Mouse (Mus musculus) heart, embryonic 10.5 days (tissue): ENCODE results near the gene Arl15. TPM values are rescaled to one million over a fixed set of nuclear protein-coding genes. Genes with fewer than 3 reads are reported as not detected.
A peak's percentile ranks its signal among the peaks of the same experiment; 100 is the strongest.

ENCODE experiments used
- DNase-seq: peaks from one replicate; pipeline ENCODE4 v3.0.0-alpha.2; 2017; ENCODE audit warnings: low spot score
- H3K27ac ChIP-seq: fragments of 300-500 bp; sonication (generic); 2 replicates; pipeline ENCODE4 v1.5.1; 2016; ENCODE audit warnings: mild to moderate bottlenecking
- H3K27me3 ChIP-seq: fragments of 300-500 bp; sonication (generic); 2 replicates; pipeline ENCODE4 v1.6.1; 2016; ENCODE audit warnings: mild to moderate bottlenecking; ENCODE audit not compliant: poor library complexity, insufficient read depth, severe bottlenecking
- H3K36me3 ChIP-seq: fragments of 300-500 bp; sonication (generic); 2 replicates; pipeline ENCODE4 v1.6.1; 2016; ENCODE audit warnings: mild to moderate bottlenecking, moderate library complexity
- H3K4me1 ChIP-seq: fragments of 300-500 bp; sonication (generic); 2 replicates; pipeline ENCODE4 v1.6.1; 2016; ENCODE audit warnings: mild to moderate bottlenecking
- H3K4me3 ChIP-seq: fragments of 300-500 bp; sonication (generic); 2 replicates; pipeline ENCODE4 v1.5.1; 2016; ENCODE audit warnings: mild to moderate bottlenecking, moderate library complexity
- H3K9me3 ChIP-seq: fragments of 300-500 bp; sonication (generic); 2 replicates; pipeline ENCODE4 v1.6.1; 2016; ENCODE audit warnings: mild to moderate bottlenecking, moderate library complexity
- WGBS: fragments of 180-500 bp; shearing (Covaris S2); methylation state at CpG from one replicate; pipeline ENCODE4 v1.1.7; 2016; 5-methylcytosine and 5-hydroxymethylcytosine counted together
- polyA plus RNA-seq: library from polyadenylated mRNA; unstranded; fragments of >200 nt; fragmentation: Nextera tagmentation; extraction: Ambion mirVana; gene quantifications from 2 replicates; pipeline ENCODE4 v1.2.1, GENCODE M21; 2016

Arl15 gene
- polyA plus RNA-seq, 1 experiment from 2014 or later: 8.9 TPM

GRCm38 (mm10) chr13:113974866-113975265, 180.6 kb downstream of the Arl15 start:
- Histone ChIP-seq H3K4me3 (no peak overlapping the region), H3K27ac (no peak overlapping the region), H3K9me3 (no peaks in the 10 kb centered on the region), H3K36me3 (no peaks in the 10 kb centered on the region), H3K4me1 (peaks cover 3% of the 10 kb centered on the region), H3K27me3 (no peaks in the 10 kb centered on the region)
- no peak for DNase-seq
- WGBS: 89% methylated on average over 1 of the region's 1 CpGs

GRCm38 (mm10) chr13:113975722-113976121, 181.4 kb downstream of the Arl15 start:
- no peaks in the 10 kb centered on the region for H3K27me3 ChIP-seq
- no peaks in the 10 kb centered on the region for H3K36me3 ChIP-seq
- 73% methylated on average over 6 of the region's 6 CpGs for WGBS
- no peak overlapping the region for H3K4me3 ChIP-seq
- H3K9me3 ChIP-seq: no peaks in the 10 kb centered on the region
- no peak overlapping the region for H3K27ac ChIP-seq
- no peak for DNase-seq
- H3K4me1 ChIP-seq: peaks cover 5% of the 10 kb centered on the region

GRCm38 (mm10) chr13:113976936-113977335, 182.6 kb downstream of the Arl15 start:
- no peaks in the 10 kb centered on the region for H3K27me3 ChIP-seq
- H3K27ac ChIP-seq: no peak overlapping the region
- no peaks in the 10 kb centered on the region for H3K9me3 ChIP-seq
- peaks cover 12% of the 10 kb centered on the region for H3K4me1 ChIP-seq
- 95% methylated on average over 4 of the region's 4 CpGs for WGBS
- no peak overlapping the region for H3K4me3 ChIP-seq
- DNase-seq: no peak
- H3K36me3 ChIP-seq: no peaks in the 10 kb centered on the region

- H3K27me3 ChIP-seq: no peaks in the 10 kb centered on the region
- H3K27ac ChIP-seq: no peak overlapping the region
- WGBS: 56% methylated on average over 15 of the region's 15 CpGs
- H3K36me3 ChIP-seq: no peaks in the 10 kb centered on the region
- H3K4me3 ChIP-seq: no peak overlapping the region
- no peak for DNase-seq
- no peaks in the 10 kb centered on the region for H3K9me3 ChIP-seq
- peaks cover 10% of the 10 kb centered on the region; the same call in 1 of the 2 replicates for H3K4me1 ChIP-seq
Observed at GRCm38 (mm10) chr13:113980739-113981460, 186.6 kb downstream of the Arl15 start.

GRCm38 (mm10) chr13:113981461-113982000, 187.2 kb downstream of the Arl15 start:
- WGBS: 66% methylated on average over 9 of the region's 9 CpGs
- H3K36me3 ChIP-seq: no peaks in the 10 kb centered on the region
- H3K4me3 ChIP-seq: no peak overlapping the region
- H3K27ac ChIP-seq: no peak overlapping the region; the same call in 1 of the 2 replicates
- no peaks in the 10 kb centered on the region for H3K9me3 ChIP-seq
- DNase-seq: no peak
- no peaks in the 10 kb centered on the region for H3K27me3 ChIP-seq
- peaks cover 10% of the 10 kb centered on the region; the same call in 1 of the 2 replicates for H3K4me1 ChIP-seq

- H3K4me3 ChIP-seq: no peak overlapping the region
- no peak for DNase-seq
- WGBS: 44% methylated on average over 6 of the region's 6 CpGs
Observed at GRCm38 (mm10) chr13:113983633-113984032, 189.3 kb downstream of the Arl15 start.

GRCm38 (mm10) chr13:113984491-113984890, 190.2 kb downstream of the Arl15 start:
- no peak for DNase-seq
- Histone ChIP-seq H3K9me3 (no peaks in the 10 kb centered on the region), H3K4me3 (no peak overlapping the region), H3K4me1 (peaks cover 10% of the 10 kb centered on the region; the same call in 1 of the 2 replicates), H3K36me3 (no peaks in the 10 kb centered on the region), H3K27ac (no peak overlapping the region), H3K27me3 (no peaks in the 10 kb centered on the region)
- WGBS: 89% methylated on average over 4 of the region's 4 CpGs

More at GRCm38 (mm10) chr13:113983633-113984032, 189.3 kb downstream of the Arl15 start:
- Histone ChIP-seq H3K36me3 (no peaks in the 10 kb centered on the region), H3K27me3 (no peaks in the 10 kb centered on the region), H3K9me3 (no peaks in the 10 kb centered on the region), H3K4me1 (peaks cover 10% of the 10 kb centered on the region; the same call in 1 of the 2 replicates), H3K27ac (no peak overlapping the region)

GRCm38 (mm10) chr13:113986864-113987562, 192.7 kb downstream of the Arl15 start:
- no peaks in the 10 kb centered on the region for H3K36me3 ChIP-seq
- no peaks in the 10 kb centered on the region for H3K27me3 ChIP-seq
- no peak for DNase-seq
- H3K4me3 ChIP-seq: no peak overlapping the region
- WGBS: 86% methylated on average over 13 of the region's 13 CpGs
- peaks cover under 1% of the 10 kb centered on the region; the same call in 1 of the 2 replicates for H3K4me1 ChIP-seq
- H3K27ac ChIP-seq: no peak overlapping the region
- H3K9me3 ChIP-seq: no peaks in the 10 kb centered on the region

GRCm38 (mm10) chr13:113990247-113990646, 195.9 kb downstream of the Arl15 start:
- Histone ChIP-seq H3K27ac (no peak overlapping the region), H3K36me3 (no peaks in the 10 kb centered on the region), H3K27me3 (no peaks in the 10 kb centered on the region), H3K9me3 (no peaks in the 10 kb centered on the region), H3K4me1 (peaks cover 9% of the 10 kb centered on the region), H3K4me3 (no peak overlapping the region)
- 80% methylated on average over 3 of the region's 3 CpGs for WGBS
- DNase-seq: no peak

- Histone ChIP-seq H3K27ac (no peak overlapping the region), H3K4me3 (no peak overlapping the region), H3K4me1 (peaks cover 9% of the 10 kb centered on the region), H3K9me3 (no peaks in the 10 kb centered on the region), H3K27me3 (no peaks in the 10 kb centered on the region), H3K36me3 (no peaks in the 10 kb centered on the region)
- 74% methylated on average over 10 of the region's 10 CpGs for WGBS
- no peak for DNase-seq
Observed at GRCm38 (mm10) chr13:113990701-113991100, 196.4 kb downstream of the Arl15 start.

- Histone ChIP-seq H3K36me3 (no peaks in the 10 kb centered on the region), H3K9me3 (no peaks in the 10 kb centered on the region), H3K4me1 (peaks cover 9% of the 10 kb centered on the region), H3K27me3 (no peaks in the 10 kb centered on the region), H3K4me3 (no peak overlapping the region), H3K27ac (no peak overlapping the region)
- DNase-seq: no peak
- 84% methylated on average over 2 of the region's 2 CpGs for WGBS
Observed at GRCm38 (mm10) chr13:113993066-113993465, 198.8 kb downstream of the Arl15 start.

GRCm38 (mm10) chr13:113994586-113994985, 200.3 kb downstream of the Arl15 start:
- Histone ChIP-seq H3K27ac (peak overlapping the region; percentile 64), H3K27me3 (no peaks in the 10 kb centered on the region), H3K36me3 (no peaks in the 10 kb centered on the region), H3K4me1 (peaks cover 9% of the 10 kb centered on the region), H3K9me3 (no peaks in the 10 kb centered on the region), H3K4me3 (peak overlapping the region; percentile 5; the same call in 1 of the 2 replicates)
- DNase-seq: no peak
- WGBS: 29% methylated on average over 6 of the region's 6 CpGs
